Mouse (Mus musculus): ENCODE measurements around the gene Gm4969.

The Gm4969 gene

DNA sequence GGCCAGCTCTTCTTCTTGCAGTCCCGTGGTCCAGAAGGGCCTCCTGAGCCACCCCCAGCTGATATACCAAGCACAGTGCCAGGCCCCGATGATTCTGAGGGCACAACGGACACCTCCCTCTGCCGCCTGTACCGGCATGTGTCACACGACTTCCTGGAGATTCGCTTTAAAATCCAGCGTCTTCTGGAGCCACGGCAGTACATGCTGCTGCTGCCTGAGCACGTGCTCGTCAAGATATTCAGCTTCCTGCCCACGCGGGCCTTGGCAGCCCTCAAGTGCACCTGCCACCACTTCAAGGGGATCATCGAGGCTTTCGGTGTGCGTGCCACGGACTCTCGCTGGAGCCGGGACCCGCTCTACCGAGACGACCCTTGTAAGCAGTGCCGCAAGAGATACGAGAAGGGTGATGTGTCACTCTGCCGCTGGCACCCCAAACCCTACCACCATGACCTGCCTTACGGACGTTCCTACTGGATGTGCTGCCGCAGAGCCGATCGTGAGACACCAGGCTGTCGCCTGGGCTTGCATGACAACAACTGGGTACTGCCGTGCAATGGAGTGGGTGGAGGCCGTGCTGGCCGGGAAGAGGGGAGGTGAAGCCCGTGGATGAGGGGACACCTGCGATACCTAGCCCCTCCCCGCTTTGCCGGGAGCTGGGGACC lies 18.6 kb upstream of the Gm4969 start:
- DNase-seq (ENCODE audit: low read depth, low spot score), result no peak

DNA sequence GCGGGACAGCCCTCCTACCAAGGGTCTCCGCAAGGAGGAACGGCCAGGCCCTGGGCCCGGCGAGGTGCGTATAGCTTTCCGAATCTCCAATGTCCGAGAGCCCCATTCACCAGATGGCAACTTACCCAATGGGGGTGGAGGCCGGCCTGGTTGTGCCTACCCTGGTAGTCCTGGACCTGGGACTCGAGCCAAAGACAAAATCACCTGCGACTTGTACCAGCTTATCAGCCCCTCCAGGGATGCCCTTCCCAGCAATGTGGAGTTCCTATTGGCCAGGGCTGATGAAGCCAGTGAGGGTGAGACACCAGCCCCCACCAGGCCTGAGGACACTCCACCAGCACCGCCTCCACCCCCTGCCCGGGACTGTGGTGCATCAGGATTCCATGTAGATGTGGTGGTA lies 18.0 kb upstream of the Gm4969 start:
- DNase-seq (ENCODE audit: low read depth, low spot score), result no peak

DNA sequence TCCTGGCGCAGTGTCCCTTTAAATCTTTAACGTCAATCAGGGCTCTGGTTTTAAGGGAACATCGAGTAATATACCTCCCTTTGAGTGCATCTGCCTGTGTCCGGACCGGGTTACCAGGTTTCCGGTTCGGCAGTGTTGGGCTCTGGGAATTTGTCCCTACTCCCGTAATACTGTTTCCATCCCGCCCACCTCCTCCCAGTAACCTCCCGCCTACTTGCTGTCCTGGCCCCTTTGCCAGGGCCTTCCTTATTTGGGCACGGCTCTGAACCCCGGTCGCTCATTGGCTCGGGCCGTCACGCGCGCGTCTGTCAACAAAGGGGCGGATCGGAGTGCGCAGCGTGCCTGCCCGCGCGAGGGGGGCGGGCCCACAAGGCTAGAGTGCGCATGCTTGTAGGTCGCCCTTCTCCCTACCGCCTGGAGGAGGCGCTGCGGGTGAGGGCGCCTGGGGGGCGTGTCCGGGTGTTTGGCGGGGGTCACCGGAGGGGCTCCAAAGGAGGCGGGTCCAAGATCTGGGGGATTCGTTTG lies 13.2 kb upstream of the Gm4969 start:
- peak; percentile 96 for DNase-seq (ENCODE audit: low read depth, low spot score)

DNA sequence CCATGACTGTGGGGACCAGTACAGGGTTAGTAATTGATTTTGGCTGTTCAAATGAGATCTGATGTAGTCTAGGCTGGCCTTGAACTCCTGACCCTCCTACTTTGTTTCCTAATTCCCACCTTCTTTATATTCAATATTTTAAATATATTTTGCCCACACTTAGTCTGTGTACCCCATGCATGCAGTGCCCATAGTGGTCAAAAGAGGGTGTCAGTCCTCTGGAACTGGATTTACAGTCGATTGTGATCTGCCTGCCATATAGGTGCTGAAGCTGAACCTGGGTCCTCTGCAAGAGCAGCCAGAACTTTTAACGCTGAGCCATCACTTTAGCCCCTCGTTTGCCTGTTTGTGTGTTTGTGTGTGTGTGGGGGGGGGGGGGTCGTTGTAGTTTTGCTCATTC lies 12.5 kb upstream of the Gm4969 start:
- DNase-seq (ENCODE audit: low read depth, low spot score), result no peak

DNA sequence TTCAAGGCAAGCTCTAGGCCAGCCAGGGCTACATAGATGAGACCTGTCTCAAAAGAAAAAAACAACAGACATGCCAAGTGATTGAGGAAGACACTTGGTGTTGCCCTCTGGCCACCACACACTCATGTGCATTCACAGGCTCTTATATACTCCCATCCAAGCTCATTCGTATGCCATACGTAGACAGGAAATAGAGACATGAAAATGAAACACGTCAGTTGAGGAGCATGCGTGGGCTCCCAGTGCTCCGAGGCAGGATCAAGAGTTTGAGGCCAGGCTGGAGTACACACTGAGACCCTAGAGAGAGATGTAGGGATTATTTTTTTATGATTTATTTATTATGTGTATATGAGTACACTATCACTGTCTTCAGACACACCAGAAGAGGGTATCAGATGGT lies 11.2 kb upstream of the Gm4969 start:
- DNase-seq (ENCODE audit: low read depth, low spot score), result no peak

DNA sequence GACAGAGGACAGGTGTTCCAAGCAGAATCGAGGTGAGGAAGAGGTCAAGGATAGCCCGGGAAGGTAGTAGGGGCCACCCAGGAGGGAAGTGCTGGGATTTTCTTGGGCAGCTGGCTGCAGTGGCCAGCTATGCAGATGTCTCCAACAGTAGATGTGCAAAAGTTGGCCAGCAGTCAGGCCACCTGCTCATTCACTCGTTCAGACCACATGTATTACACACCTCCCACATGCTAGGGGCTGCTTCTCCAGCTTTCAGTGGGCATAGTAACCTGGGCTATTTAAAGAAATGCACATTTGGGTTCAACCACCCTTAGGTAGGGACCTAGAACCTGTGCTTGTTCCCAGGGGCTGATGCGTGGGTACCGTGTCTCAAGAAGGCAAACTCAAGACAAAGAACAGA lies 9.6 kb upstream of the Gm4969 start:
- DNase-seq (ENCODE audit: low read depth, low spot score), result no peak

DNA sequence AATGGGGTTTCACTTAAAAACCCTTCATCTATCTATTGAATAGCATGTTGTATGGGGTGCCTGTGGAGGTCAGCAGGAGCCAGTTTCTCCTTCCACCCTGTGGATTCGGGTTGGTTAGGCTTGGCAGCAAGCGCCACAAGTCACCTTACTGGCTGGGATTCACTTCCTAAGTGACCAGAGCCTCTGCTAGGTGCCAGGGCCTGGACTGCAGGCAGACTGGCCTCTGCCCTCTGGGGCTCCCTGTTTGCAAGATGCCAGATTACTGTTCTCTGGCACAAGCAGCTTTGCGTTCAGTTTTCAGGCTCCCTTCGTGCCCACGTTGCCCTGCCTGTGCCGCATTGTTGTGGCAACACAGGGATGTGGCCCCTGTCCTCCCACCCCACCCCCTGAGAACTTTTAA lies 6.5 kb upstream of the Gm4969 start:
- no peak for DNase-seq (ENCODE audit: low read depth, low spot score)

DNA sequence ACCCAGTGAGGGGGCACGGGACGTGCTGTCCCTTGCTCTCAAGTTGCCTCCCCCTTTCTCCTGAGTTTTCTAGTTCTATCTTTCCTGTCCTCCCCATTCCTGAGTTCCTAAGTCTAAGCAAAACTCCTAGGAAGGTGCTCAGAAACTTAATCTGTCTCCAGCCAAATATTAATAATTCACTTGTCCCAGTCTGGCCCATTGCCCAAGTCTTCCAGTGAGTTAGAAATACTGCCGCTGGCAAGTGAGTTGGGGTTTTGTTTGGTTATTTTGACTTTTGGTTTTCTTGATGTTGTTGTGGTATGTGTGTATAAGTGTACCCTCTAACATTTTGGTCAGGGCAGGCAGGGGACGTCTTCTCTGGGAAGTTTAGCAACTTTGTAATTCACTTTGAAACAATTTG lies 3.5 kb upstream of the Gm4969 start:
- no peak for DNase-seq (ENCODE audit: low read depth, low spot score)

DNA sequence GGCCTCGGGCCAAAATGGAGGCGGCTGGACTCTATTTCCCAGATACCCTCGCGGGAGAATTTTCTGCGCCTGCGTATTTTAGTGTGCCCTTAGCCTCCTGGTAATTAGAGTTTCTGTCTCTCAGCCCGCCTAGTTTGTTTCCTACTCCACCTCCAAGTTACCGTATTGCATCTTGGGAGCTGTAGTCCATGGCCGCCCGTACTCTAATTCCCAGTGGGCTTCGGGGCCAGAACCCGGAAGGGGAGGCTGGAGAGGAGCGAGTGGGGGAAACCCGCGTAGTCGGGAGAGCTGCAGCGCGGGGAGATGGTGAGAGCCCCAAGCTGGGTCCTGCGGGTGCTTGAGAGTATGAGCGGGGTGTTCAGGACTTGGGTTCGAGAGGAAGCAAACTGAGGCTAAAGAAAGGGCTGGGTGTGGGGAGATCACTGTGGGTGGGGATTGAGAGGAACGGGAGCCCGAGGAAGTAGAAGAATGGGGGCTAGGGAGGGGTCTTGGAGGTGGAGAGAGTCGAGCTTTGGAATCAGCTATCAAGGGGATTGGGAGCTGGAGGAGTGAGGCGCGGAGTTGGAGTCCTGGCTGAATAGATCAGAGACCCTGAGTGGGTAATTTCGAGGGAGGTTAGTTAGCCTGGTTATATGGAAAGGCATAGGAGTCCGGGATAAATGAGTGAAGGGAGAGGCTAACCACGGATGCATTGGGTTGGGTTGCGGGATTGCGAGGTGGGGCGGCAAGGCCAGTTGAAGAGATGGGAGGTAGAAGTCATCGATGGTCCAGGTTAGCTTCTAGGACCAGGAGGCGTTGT lies 1.7 kb upstream of the Gm4969 start, which contains the start of gene Fbxo46:
Fbxo46 (plus strand) TSS at position 229 of the 799 bp plus-strand sequence.
- peak; percentile 95 for DNase-seq (ENCODE audit: low read depth, low spot score)

DNA sequence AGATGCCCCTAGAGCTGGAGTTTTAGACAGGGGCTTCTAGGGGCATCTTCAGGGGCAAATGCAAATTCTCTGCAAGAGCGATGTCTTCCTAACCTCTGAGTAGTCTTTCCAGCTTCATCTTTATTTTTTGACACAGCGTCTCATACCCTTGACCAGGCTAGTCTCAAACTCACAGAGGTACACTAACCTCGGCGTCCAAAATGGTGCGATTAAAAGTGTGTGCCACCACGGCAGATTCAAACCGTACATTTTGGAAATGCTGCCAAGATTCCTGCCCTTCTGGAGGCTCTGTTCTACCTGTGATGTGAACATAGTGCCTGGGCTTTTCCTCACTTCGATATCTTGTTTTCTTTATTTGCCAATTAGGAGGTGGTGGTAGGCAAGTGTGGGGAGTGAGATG lies 915 bp upstream of the Gm4969 start:
- DNase-seq (ENCODE audit: low read depth, low spot score), result no peak

DNA sequence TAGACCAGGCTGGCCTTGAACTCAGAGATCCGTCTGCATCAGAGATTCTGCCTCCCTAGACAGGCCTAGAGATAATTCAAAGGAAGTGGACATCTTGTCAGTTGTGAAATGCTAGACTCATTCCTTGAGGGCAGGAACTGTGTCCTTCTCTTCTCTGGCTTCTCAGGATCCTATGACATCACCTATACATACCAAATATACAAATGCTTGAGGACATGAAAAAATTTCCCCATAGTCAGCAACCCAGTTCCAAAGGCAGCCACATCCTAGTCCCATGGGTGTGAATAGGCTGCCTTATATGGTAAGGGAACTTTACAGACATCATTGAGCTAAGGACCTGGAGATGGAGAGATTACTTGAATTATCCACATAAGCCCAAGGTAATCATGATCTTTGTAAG lies 8.6 kb downstream of the Gm4969 start:
- DNase-seq (ENCODE audit: low read depth, low spot score), result no peak

DNA sequence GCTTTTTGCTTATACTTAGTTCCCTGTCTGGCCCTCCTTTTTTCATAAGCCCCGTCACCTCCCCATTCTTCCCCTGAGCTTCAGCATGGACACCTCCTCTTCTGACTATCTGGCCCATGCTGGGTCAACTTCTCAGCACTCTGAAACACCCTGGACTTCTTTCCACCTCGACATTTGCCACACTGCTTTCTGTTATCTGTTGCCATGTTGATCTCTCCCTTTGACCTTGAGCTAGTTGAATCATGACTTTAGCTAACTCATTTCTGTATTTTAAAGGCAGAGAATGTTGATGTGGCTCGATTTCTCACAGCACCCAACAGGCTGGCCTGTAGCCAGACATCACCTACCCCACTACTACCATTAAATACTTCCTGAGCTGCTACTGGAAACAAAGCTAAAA lies 10.7 kb downstream of the Gm4969 start:
- DNase-seq (ENCODE audit: low read depth, low spot score), result no peak

DNA sequence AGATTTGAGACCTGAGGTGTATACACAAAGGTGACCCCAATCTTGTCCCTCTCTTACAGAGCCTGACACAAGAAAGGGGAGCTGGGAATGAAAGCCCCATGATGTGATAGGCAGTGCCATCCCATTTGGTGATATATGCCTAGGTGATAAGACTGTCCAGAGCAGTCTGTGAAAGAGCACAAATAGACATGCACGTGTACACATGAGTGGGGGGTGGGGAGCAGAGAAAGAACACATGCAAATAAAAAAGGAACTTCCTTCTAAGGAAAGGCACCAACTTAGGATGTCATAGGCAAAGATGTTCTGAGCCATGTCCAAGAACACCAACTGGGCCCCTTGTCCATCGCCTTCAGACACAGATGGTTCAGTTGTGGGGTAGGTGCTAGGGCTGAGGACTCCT lies 13.7 kb downstream of the Gm4969 start:
- DNase-seq (ENCODE audit: low read depth, low spot score), result no peak

DNA sequence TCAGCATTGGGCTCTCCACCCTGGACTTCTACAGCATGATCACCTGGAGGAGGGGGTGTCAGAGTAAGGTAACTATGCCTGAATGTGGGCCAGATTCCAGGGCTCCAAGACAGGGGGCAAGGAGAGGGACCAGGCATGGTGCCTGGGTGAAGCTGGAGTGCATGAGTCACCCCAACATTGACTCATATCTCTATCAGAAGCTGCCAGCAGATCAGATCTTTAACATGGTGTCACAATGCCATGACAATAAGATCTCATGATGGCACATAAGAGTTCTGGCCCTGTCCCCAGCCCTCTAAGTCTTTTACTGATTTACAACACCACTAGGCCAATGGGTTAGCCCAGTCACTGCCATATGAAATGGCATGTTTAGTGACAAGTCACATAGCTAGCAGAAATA lies 14.4 kb downstream of the Gm4969 start:
- DNase-seq (ENCODE audit: low read depth, low spot score), result no peak

DNA sequence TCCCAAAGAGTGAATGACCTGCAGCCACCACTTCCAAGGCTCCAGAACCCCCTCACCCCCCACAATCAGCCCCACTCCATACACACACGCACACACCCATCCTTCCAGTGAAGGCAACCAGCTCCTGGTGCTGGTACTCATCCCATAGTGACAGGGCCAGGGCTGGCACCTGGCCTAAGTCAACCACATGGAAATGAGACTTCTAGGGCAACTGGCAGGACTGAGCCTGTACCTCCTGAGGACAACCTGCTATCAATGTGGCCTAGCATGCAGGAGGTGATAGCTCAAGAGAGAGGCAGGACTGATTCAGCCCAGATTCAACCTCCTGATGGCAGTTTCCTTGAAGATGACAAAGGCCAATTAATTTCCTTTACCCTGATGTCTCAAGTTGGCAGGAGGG lies 17.9 kb downstream of the Gm4969 start:
- no peak for DNase-seq (ENCODE audit: low read depth, low spot score)

DNA sequence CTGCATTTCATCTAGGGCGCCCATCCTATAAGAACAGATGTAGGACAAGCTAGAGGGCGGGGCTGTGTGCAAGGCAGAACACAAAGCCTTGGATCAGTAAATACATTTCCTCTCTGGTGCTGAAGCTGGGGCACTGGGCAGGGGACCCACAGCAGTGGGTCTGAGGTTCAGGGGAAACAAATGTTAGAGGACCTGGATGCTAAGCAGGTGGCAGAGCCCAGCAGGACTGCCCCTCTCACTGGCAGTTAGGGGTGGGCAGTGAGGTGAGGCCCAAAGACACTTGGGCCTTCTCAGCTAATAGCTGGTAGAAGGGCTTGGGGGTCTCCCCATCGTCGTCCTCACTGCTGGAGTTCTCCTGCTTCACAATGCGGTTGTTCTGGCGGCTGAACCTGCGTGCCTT lies 19.4 kb downstream of the Gm4969 start:
- no peak for DNase-seq (ENCODE audit: low read depth, low spot score)

DNA sequence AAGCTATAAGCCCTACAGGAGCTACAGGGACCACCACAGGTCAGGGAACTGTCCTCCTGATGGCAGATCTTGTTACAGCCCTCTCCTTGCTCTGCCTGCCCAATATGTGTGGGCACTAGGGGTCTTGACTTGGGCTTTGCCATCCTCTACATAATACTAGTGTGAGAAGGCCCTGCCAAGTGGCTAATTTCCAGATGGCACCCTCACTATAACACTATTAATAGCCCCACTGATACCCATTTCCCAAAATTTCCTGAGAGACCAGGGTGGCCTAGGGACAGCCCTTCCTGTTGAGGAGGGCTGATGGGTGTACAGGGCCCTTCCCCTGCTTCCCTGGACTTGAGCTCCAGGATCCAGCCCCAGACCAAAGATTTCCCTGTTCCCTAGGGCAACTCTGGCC lies 20.3 kb downstream of the Gm4969 start:
- DNase-seq (ENCODE audit: low read depth, low spot score), result no peak

DNA sequence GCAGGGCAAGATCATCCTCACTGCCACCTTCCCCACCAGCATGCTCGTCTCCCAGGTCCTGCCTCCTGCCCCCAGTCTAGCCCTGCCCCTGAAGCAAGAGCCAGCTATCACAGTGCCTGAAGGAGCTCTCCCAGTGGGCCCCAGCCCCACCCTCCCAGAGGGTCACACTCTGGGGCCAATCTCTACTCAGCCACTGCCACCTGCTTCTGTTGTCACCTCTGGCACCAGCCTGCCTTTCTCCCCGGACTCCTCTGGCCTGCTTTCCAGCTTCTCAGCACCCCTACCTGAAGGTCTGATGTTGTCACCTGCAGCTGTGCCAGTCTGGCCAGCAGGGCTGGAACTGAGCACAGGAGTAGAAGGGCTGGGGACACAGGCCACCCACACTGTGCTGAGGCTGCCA lies 21.0 kb downstream of the Gm4969 start:
- no peak for DNase-seq (ENCODE audit: low read depth, low spot score)

DNA sequence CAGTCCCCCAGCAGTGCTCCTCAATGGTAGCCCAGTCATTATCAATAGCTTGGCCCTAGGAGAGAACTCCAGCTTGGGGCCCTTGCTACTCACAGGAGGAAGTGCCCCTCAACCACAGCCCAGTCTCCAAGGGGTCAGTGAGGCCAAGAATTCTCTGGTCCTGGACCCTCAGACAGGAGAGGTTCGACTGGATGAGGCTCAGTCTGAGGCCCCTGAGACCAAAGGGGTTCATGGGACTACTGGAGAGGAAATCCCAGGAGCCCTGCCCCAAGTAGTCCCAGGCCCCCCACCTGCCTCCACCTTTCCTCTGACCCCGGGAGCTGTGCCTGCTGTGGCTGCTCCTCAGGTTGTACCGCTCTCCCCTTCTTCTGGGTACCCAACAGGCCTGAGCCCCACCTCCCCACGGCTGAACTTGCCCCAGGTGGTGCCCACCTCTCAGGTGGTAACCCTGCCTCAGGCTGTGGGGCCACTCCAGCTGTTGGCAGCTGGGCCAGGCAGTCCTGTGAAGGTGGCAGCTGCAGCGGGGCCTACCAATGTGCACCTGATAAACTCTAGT lies 21.7 kb downstream of the Gm4969 start:
- DNase-seq (ENCODE audit: low read depth, low spot score), result no peak

DNA sequence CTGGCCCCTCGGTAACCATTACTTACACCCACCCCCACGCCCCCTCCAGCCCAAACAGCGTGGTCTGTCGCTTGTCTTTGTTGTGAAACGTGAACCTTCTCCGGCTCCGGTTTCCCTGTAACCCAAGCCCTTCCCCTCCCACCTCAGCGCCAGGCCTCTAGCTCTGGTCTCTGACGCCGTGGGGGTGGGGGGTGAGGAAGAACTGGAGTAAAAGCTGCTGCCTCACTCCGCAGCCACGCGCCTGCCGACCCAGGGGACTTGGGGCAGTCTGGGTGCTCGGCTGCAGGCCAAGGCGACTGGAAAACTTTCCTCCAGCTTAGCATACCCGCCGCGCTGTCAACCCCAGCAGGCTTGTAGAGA lies 22.4 kb downstream of the Gm4969 start:
- no peak for DNase-seq (ENCODE audit: low read depth, low spot score)

DNA sequence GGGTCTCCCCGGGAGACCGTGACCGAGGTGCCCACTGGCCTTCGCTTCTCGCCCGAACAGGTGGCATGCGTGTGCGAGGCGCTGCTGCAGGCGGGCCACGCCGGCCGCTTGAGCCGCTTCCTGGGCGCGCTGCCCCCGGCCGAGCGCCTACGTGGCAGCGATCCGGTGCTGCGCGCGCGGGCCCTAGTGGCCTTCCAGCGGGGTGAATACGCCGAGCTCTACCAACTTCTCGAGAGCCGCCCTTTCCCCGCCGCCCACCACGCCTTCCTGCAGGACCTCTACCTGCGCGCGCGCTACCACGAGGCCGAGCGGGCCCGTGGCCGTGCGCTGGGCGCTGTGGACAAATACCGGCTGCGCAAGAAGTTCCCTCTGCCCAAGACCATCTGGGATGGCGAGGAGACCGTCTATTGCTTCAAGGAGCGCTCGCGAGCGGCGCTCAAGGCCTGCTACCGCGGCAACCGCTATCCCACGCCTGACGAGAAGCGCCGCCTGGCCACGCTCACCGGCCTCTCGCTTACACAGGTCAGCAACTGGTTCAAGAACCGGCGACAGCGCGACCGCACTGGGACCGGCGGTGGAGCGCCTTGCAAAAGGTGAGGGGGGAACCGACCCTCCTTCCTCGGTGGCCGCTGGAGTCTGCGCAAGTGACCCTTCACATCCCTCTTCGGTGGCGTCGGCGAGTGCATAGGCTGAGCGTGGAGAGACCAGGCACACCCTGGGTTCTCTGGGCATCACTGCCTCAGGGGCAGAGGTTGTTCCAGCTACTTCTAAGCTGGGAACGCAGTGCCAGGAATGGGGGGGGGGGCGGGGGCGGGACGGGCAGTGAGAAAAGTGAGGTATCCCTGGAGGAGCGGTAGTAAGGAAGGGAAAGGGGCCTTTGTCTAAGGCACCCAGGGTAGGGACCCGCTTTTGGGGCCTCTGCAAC lies 23.1 kb downstream of the Gm4969 start:
- no peak for DNase-seq (ENCODE audit: low read depth, low spot score)

DNA sequence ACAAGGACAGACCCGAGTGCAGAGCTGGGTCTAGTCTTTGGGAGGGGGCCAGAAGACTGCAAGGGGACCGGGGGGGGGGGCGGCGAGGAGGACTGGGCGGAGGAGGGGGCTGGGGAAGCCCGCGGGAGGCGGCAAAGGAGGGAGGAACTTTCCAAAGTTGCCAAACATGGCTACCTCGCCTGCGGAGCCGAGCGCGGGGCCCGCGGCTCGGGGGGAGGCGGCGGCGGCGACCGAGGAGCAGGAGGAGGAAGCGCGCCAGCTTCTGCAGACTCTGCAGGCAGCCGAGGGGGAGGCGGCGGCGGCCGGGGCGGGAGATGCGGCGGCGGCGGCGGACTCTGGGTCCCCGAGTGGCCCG lies 23.7 kb downstream of the Gm4969 start, which contains the start of gene Six5:
Six5 (plus strand) TSS at position 124 of the 355 bp plus-strand sequence.
- DNase-seq (ENCODE audit: low read depth, low spot score), result no peak
